Mouse (Mus musculus) cerebellum, adult (tissue): ENCODE results near the gene Anapc16.

Experiments used
- ATAC-seq: cut with Nextera tagmentation; 2 replicates; pipeline ENCODE4 v1.9.2; 2017; ENCODE audit warnings: mild to moderate bottlenecking, moderate library complexity, mixed read lengths; ENCODE audit not compliant: insufficient number of reproducible peaks, low FRiP score, low TSS enrichment

The Anapc16 gene

DNA sequence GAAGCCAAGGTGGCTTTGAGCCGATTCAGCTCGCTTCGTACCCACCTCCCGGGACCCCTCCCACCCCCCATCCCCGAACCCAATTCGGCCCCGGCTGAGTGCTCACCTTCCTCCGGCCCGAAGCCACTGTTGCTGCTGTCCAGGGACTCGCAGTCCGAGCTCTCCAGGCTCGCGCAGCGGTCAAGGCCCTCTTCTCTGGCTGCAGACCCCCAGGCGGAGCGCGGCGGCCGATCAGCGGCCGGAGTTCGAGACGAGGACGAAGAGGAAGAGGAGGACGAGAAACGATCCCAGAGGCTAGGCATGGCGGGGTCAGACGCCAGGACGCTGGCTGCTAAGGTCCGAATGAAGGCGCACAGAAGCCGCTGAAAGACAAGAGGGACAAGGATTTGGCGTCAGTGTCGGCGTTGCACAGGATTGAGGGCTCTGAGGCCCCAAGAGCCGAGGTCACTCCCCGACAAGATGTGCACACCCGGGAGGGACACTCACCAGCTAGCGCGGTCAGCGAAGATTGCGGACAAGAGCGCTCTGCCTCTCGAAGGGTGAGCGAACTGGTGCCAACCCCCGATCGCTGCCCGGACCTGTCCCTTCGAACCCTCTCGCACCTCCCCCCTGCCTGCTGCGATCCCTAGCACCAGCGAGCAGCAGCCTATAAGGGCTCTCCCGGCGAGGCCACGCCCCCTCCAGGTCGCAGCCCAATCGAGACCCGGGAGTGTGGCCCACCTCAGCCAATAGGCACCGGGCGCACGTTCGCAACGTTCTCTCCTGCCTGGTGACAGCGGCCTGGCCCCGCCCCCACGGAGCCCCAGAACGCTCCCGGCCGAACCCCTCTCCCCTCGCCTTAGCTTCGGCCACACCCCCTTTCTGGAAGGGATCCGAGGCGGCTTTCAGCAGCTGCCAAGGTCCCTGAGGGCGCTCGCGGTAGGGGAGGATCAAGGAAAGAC is 51.5 kb downstream of the Anapc16 start, which contains the start of gene Ddit4:
Ddit4 (minus strand) TSS at position 624 of the 941 bp plus-strand sequence.
- ATAC-seq, result peak; percentile 89

DNA sequence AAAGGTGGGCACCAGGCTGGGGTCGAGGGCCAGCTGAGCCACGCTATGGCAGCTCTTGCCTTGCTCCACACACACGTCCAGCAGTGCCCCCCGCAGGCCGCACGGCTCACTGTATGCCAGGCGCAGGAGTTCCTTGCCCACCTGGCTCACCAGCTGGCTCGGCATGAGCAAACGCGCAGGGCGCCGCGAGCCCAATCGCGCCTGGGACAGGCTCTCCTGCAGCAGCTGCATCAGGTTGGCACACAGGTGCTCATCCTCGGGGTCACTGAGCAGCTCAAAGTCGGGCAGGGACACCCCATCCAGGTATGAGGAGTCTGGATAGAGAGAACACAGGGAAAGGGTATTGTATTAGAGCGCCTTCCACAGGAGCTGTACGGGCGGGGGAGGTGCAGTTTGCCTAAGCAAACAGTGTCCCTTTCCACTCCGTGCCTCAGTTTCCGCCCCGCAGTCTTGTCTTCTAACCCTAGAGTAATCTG is 52.2 kb downstream of the Anapc16 start:
- ATAC-seq, result peak; percentile 13; the same call in 1 of the 2 replicates

DNA sequence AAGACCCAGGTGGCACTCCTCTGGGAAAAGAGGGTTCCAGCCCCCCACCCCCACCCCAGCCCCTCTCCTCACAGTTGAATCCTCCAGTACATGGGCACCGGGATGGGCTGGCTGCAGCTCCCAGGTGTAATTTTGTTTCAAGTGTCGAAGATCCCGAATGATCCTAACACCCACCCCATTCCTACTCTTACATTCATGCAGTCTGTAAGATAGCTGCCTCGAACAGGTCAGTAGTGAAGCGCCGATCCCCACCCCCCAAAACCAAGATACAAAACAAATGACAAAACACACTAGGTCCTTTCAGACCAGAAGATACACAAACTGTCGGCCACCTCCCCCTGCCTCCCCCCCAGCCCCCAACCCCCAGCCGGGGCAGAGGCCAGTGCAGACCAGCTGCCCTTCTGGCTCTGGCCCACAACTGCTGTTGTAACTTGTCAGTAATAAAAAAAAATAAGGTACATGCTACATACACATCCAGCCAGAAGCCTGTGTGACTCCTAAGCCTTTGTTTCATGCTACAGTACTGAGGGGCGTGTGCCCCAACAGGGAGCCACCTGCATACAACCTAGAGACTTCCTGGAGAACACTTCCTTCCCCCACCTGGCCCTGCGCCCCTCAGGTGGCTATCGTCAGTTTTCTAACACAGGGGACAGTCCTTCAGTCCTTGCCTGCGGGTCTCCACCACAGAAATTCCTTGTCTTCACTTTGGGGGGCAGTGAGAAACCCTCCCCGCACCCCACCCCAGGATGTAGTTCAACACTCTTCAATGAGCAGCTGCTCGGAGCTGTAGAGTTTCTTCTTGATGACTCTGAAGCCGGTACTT is 52.9 kb downstream of the Anapc16 start:
- ATAC-seq, result no peak

DNA sequence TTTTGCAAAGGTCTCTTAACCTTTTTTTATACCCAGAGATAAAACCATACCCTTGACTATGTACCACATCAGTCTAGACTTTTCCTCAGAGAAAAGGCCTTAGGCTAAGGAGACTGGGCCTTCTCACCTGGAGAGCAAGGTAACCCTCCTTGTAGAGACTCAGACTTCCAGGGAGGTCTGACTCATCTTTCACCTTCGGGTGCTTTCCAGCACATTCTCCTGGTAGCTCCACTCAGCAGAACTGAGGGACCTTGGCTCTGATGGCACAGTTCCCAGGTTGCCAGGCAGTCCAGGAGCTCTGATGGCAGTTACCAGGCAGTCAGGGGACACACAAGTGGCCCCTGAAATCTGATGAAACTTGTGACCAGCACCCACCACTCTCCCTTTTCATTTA is 53.7 kb downstream of the Anapc16 start:
- no peak for ATAC-seq

DNA sequence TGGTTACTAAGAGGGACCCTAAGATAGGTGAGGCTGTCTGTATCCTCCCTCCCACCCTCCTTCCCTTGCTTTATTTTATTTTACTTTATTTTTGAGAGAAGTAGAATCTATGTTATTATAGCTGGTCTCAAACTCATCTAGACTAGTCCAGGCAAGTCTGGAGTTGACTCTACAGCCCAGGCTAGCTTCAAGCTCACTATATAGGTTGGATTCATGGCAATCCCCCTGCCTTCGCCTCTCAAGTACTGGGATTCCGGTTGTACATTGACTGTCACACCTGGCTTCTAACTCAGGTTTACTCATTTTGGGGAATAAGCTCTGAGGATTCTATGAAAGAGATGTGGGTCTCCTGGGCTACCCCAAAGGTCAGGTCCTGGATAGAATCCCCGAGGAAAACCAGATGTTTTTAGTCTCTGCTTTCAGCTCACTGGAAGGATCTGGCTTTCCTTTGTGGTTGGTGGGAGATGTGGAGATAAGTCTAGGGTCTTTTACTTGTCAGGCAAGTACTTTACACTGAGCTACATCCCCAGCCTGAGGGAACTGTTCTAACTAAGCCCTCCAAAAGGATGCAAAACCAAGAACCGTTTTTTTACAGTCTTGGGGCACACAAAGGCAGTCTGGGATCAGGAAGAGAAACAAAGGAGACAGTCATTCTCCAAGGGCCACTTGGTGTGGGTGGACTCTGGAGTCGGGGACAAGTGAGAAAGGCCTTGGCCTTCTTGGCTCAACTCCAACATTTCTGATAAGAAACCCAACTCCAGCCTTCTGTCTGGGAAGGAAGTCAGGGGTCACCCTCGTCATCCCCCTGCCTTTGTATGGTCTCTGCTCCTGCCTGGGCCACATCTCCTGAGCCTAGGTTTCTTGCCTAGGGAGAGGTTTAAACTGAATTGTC is 54.3 kb downstream of the Anapc16 start:
- no peak for ATAC-seq

DNA sequence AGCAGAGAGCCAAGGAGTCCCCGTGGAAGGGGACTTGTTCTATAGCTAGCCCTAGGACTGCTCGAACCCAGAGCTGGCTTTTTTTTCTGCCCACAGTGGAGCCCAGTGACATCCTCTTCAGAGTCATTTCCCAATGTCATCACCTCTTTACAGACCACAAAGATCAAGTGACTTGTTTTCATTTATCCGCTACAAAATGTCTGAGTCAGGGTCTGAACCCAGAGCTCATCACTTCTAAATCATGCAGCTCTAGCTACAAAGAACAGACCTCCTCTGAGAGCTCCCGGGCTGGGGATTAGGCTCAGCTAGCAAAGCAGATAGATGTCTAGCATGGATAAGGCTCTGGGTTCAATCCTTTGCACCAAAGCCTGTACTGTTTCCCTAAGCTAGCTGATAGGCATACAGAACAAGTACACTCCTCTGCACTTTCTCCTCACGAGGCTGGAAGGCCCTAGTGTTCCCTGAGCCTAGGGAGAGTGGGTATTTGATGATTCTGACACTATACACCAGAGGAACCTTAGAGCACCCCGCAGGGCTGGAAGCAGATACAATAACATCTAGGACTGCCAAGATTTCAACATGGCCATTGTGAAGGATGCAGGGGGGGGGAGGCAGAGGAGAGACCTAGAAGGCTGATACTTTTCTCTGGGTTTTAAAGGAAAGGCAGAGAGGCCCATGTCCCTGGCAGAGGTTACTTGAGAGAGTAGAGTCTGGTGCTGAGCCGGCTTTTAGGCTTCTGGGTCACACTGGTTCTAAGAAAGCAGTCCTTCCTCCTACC is 55.5 kb downstream of the Anapc16 start:
- ATAC-seq, result no peak

DNA sequence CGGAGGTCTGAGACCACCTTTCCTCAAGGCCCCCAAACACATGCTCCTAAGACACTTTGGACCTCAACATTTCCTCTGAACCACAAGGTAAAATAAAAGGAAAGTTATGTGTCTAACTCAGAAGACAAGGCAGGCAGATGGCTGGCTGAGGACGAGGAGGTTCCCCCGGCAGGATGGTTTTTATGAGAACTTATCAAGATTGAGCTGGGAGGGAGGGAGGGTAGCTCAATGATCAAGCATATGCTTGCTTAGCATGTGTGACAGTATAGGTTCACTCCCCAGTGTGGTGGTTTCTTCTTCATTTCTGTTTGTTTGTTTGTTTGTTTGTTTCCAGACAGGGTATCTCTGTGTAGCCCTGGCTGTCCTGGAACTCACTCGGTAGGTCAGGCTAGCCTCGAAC is 56.6 kb downstream of the Anapc16 start:
- no peak for ATAC-seq

DNA sequence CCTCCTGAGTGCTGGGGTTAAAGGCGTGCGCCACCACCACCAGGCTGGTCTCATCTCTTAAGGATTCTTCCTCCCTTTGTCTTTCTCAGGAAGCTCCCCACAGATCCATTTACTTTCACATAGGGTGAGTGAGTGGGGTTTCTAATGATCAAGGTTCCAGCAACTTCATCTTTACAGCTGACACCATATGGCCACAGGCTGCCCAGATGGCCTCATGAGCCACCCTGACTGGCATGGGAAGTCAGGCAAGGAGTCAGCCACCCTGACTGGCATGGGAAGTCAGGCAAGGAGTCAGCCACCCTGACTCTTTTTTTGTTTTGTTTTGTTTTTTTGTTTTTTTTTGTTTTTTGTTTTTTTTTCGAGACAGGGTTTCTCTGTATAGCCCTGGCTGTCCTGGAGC is 57.5 kb downstream of the Anapc16 start:
- no peak for ATAC-seq

DNA sequence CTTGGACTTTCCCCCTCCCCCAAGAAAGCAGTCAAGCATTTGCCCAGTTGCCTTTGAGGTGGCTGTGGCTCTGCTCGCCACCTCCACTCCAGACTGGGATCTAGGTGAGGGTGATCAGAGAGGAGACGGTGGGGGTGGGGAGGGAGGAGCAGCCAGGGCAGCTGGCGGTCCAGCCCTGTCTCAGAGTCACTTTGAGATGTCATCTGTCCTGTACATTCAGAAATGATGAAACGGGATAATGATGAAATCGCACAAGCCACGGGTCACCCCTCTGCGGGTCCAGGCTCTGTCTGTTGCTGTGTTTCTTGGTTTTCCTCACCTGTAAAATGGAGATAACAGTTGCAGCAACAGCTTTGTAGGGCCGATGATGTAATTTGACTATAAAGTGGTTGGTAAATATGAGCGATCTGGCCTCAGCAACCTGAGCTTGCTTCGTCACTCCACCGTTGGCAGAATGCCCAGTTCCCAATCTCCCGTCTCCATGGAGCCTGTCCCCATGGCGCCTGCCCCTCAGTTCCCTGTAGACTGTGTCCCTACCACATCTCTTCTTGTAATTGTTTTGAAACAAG is 59.4 kb downstream of the Anapc16 start:
- ATAC-seq, result peak; percentile 29; the same call in 1 of the 2 replicates

DNA sequence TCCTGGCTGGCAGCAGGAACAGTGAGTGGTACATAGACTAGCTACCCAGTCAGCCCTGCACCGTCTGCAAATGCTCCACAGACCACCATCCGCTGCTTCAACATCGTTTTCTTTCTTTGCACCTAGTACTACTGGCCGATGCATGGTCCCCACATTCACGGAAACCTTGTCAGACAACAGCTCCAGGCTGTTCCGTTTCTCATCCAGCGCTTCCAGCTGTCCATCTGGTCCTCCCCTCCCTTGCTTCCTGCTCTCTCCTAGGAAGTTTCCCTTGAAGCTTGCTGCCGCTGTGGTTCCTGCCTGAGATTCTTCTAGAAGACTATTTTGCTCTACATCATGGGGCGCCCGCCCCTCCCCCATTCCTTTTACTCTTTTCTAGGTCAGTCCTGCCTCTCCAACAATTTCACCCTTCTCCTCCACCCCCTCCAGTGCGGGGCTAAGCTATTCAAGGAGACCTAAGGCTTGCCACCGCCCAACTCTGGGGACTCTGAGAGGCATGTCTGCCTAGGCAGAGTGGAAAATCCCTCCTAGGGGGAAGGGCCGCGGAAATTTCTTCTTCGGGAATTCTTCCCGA is 60.0 kb downstream of the Anapc16 start:
- ATAC-seq, result peak; percentile 51

DNA sequence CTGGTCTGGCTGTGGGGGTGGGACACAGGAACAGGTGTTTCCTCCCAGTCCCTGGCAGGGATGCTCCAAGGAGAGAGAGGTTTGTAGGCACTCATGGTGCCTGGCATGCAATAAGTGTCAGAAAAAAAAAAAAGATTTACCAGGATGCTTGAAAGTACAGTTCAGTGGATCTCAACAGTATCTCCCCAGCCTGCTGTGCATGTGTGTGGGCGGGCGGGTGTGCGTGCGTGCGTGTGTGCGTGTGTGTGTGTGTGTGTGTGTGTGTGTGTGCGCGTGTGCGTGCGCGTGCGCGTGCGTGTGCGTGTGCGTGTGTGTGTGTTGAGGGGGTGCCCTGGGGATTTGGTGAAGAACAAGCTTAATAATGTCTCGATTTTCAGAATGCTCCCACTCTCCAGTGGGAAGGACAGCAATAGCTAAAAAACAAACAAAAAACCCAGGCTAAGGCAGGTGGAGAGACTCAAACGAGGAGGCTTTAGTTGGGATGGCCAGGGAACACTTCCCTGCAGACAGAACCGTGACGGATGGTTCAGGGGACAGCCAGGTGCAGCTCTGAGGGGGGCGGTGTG is 60.6 kb downstream of the Anapc16 start:
- ATAC-seq, result peak; percentile 60

DNA sequence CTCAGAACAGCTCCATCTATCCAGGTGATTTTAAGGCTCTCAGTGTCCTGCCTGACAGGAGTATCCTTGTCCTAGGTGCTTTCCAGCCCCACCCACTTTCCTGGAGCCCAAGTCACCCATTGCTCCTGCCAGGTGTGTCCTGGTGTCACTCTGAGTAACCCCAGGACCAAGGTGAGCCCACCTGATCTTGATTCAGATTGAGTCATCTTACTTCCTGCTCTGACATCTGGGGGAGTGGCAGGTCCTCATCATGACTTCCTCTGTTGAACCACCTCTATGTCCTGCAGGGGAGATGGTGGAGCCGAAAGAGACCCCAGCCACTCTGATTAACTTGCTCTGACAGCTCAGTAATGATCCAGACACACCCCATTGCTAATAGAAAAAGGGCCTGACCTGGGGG is 63.9 kb downstream of the Anapc16 start:
- no peak for ATAC-seq

DNA sequence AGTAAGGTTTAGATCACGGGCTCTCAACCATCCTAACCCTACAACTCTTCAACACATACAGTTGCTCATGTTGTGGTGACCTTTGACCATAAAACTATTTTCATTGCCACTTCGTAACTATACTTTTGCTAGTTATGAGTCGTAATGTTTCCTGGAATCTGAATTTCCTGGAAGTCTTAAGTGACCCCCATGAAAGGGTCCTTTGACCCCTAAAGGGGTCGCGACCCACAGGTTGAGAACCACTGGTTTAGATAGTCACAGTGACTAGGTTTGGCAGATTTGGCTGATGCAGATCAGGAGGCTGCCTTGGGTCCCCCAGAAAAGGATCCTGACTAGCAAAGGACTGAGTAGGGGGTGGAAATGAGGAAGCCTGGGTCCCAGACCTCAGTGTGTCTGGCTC is 64.3 kb downstream of the Anapc16 start:
- ATAC-seq, result no peak
